Mouse (Mus musculus) C2C12 (cell line): ENCODE results near the gene Smyd1. TPM values are rescaled to one million over a fixed set of nuclear protein-coding genes. Genes with fewer than 3 reads are reported as not detected.

Source experiments
- H3K27me3 ChIP-seq: one replicate; pipeline ENCODE4 v1.6.1; 2011; ENCODE audit not compliant: control insufficient read depth, insufficient read depth, insufficient read length
- H3K36me3 ChIP-seq: one replicate; pipeline ENCODE4 v1.6.1; 2011; ENCODE audit not compliant: control insufficient read depth, insufficient read depth
- H3K4me3 ChIP-seq: one replicate; pipeline ENCODE4 v1.5.1; 2011; ENCODE audit warnings: mild to moderate bottlenecking, control low read depth; ENCODE audit not compliant: poor library complexity, insufficient read depth, severe bottlenecking
- H3K79me2 ChIP-seq: one replicate; pipeline ENCODE4 v1.6.1; 2011; ENCODE audit not compliant: control insufficient read depth, insufficient read depth
- H3K79me3 ChIP-seq: one replicate; pipeline ENCODE4 v1.6.1; 2011; ENCODE audit warnings: low read depth, control low read depth
- H3ac ChIP-seq: one replicate; pipeline ENCODE3; 2011; ENCODE audit warnings: low read depth; ENCODE audit not compliant: control insufficient read depth, insufficient read length
- CEBPB ChIP-seq: IDR thresholded peaks from one replicate; pipeline ENCODE4 v1.6.1; 2011; ENCODE audit warnings: low read depth, mild to moderate bottlenecking, control low read depth, moderate library complexity
- CTCF ChIP-seq: IDR thresholded peaks from one replicate; pipeline ENCODE4 v1.5.1; 2011; ENCODE audit not compliant: control insufficient read depth, insufficient read depth, insufficient read length
- FOSL1 ChIP-seq: IDR thresholded peaks from one replicate; pipeline ENCODE4 v1.8.0; 2011; ENCODE audit warnings: mild to moderate bottlenecking, low read length; ENCODE audit not compliant: poor library complexity, insufficient read depth, severe bottlenecking
- MAX ChIP-seq: IDR thresholded peaks from one replicate; pipeline ENCODE4 v1.6.1; 2011; ENCODE audit warnings: mild to moderate bottlenecking, control low read depth
- MYOD1 ChIP-seq: IDR thresholded peaks from one replicate; pipeline ENCODE4 v1.6.1; 2011; ENCODE audit warnings: low read depth; ENCODE audit not compliant: control insufficient read depth, insufficient read length
- MYOG ChIP-seq: IDR thresholded peaks from one replicate; pipeline ENCODE4 v1.6.1; 2011; ENCODE audit not compliant: control insufficient read depth, insufficient read length; ENCODE audit errors: extremely low read depth
- USF1 ChIP-seq: IDR thresholded peaks from one replicate; pipeline ENCODE4 v1.6.1; 2011; ENCODE audit warnings: low read depth, mild to moderate bottlenecking, control low read depth, moderate library complexity
- polyA plus RNA-seq: library from polyadenylated mRNA; unstranded; fragments of >200 nt; fragmentation: generic; extraction: Trizol; gene quantifications from one replicate; pipeline ENCODE4 v1.2.1, GENCODE M21; 2012; ENCODE audit warnings: missing spikeins

Gene Smyd1
- polyA plus RNA-seq, 1 experiment: 7.1 TPM

- no peaks in the 10 kb centered on the region for H3K79me3 ChIP-seq
- TF ChIP-seq CEBPB (no peak), MYOG (no peak), MAX (no peak), FOSL1 (no peak), USF1 (no peak), CTCF (no peak), MYOD1 (no peak)
- H3K79me2 ChIP-seq: no peaks in the 10 kb centered on the region
- H3K4me3 ChIP-seq: no peak overlapping the region
- H3K27me3 ChIP-seq: peaks cover 3% of the 10 kb centered on the region
- H3ac ChIP-seq: no peak overlapping the region
- H3K36me3 ChIP-seq: no peaks in the 10 kb centered on the region
These were observed 38.2 kb upstream of the Smyd1 start for GRCm38 (mm10) chr6:71360221-71360620.

- Histone ChIP-seq H3K36me3 (no peaks in the 10 kb centered on the region), H3ac (no peak overlapping the region), H3K27me3 (peaks cover 22% of the 10 kb centered on the region), H3K79me3 (no peaks in the 10 kb centered on the region), H3K79me2 (no peaks in the 10 kb centered on the region), H3K4me3 (no peak overlapping the region)
- TF ChIP-seq CEBPB (no peak), MYOD1 (no peak), MAX (no peak), MYOG (no peak), CTCF (no peak), FOSL1 (no peak), USF1 (no peak)
These were observed 35.5 kb upstream of the Smyd1 start for GRCm38 (mm10) chr6:71357493-71357892.

GRCm38 (mm10) chr6:71353722-71354121, 31.7 kb upstream of the Smyd1 start:
- H3K79me2 ChIP-seq: no peaks in the 10 kb centered on the region
- peaks cover 26% of the 10 kb centered on the region for H3K27me3 ChIP-seq
- no peak overlapping the region for H3K4me3 ChIP-seq
- TF ChIP-seq MYOG: no peak
- TF ChIP-seq MYOD1: no peak
- TF ChIP-seq MAX: no peak
- TF ChIP-seq CEBPB: no peak
- no peak for TF ChIP-seq USF1
- TF ChIP-seq FOSL1: no peak
- TF ChIP-seq CTCF: no peak
- H3ac ChIP-seq: no peak overlapping the region
- H3K79me3 ChIP-seq: no peaks in the 10 kb centered on the region
- no peaks in the 10 kb centered on the region for H3K36me3 ChIP-seq

- Histone ChIP-seq H3K79me3 (no peaks in the 10 kb centered on the region), H3K36me3 (no peaks in the 10 kb centered on the region), H3K4me3 (no peak overlapping the region), H3K79me2 (no peaks in the 10 kb centered on the region), H3K27me3 (peaks cover 26% of the 10 kb centered on the region), H3ac (no peak overlapping the region)
- TF ChIP-seq MAX (no peak), USF1 (no peak), MYOD1 (no peak), CTCF (no peak), MYOG (no peak), FOSL1 (no peak), CEBPB (no peak)
These were observed 30.9 kb upstream of the Smyd1 start for GRCm38 (mm10) chr6:71352866-71353427.

GRCm38 (mm10) chr6:71352201-71352600, 30.2 kb upstream of the Smyd1 start:
- Histone ChIP-seq H3K27me3 (peaks cover 26% of the 10 kb centered on the region), H3K4me3 (no peak overlapping the region), H3K79me3 (no peaks in the 10 kb centered on the region), H3K36me3 (no peaks in the 10 kb centered on the region), H3K79me2 (no peaks in the 10 kb centered on the region), H3ac (no peak overlapping the region)
- TF ChIP-seq USF1 (no peak), MAX (no peak), CEBPB (no peak), CTCF (no peak), MYOD1 (no peak), MYOG (no peak), FOSL1 (no peak)

- H3K4me3 ChIP-seq: no peak overlapping the region
- peaks cover 26% of the 10 kb centered on the region for H3K27me3 ChIP-seq
- no peaks in the 10 kb centered on the region for H3K79me3 ChIP-seq
- H3ac ChIP-seq: no peak overlapping the region
- no peaks in the 10 kb centered on the region for H3K79me2 ChIP-seq
- no peak for TF ChIP-seq MYOD1
- no peak for TF ChIP-seq CTCF
- no peak for TF ChIP-seq CEBPB
- TF ChIP-seq USF1: no peak
- no peak for TF ChIP-seq MYOG
- TF ChIP-seq FOSL1: no peak
- no peak for TF ChIP-seq MAX
- H3K36me3 ChIP-seq: no peaks in the 10 kb centered on the region
These were observed 29.2 kb upstream of the Smyd1 start for GRCm38 (mm10) chr6:71351201-71351600.
